Mouse (Mus musculus): Measurements from ENCODE around the gene Sstr3.

The Sstr3 gene

GRCm38 (mm10) chr15:78502437-78503132 lies 41.9 kb downstream of the Sstr3 start:
- DNase-seq (ENCODE audit: low read depth, low spot score) = no peak

- peak; percentile 57 for DNase-seq (ENCODE audit: low read depth, low spot score)
Measured at GRCm38 (mm10) chr15:78494968-78495406, 49.5 kb downstream of the Sstr3 start, which contains the start of gene Il2rb. Gene Il2rb, minus strand, starts transcription at chr15:78495271.

GRCm38 (mm10) chr15:78493401-78494010 lies 51.0 kb downstream of the Sstr3 start:
- DNase-seq (ENCODE audit: low read depth, low spot score) = no peak

GRCm38 (mm10) chr15:78491301-78491700 lies 53.2 kb downstream of the Sstr3 start:
- no peak for DNase-seq (ENCODE audit: low read depth, low spot score)

- DNase-seq (ENCODE audit: low read depth, low spot score) = no peak
Measured at GRCm38 (mm10) chr15:78489906-78490305, 54.6 kb downstream of the Sstr3 start.

GRCm38 (mm10) chr15:78489248-78489647 lies 55.2 kb downstream of the Sstr3 start:
- no peak for DNase-seq (ENCODE audit: low read depth, low spot score)

GRCm38 (mm10) chr15:78487066-78487465 lies 57.4 kb downstream of the Sstr3 start:
- no peak for DNase-seq (ENCODE audit: low read depth, low spot score)

Data from A20 (cell line).